Comparison of ENCODE assay signal across 15 mouse cellular contexts in the genomic region with DNA sequence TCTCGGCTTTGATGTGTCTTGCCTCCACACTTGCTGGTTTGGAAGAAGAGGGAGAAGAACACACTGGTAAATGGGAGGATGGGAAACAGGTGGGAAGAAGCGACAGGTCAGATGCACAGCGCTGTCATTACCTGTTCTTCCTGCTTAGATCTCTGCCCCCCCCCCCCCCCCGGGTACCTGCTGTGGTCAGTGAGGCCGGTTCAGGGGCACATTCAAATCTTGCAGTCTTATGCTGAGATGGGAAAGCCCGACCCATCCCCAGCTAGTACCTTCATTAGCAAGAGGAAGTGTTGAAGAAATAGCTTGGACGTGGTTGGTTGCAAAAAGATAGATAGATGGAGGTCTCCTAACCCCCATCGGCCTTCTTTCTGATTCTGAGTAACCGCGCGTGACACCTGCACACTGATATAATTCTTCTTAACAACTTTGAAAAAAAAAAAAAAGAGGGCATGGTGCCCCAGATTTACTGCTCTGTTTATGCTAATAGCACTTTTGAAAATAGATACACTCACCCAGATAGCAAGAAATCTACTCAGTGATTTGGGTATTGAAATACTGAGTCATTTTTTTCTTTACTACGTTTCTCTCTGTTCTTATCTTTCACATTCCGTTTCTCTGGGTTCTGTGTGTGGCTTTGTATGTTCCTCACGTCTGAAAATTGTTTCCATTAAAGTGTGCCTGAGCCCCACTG. TPM values are rescaled to one million over a fixed set of nuclear protein-coding genes. Genes with fewer than 3 reads are reported as not detected.
"Had no signal": no experiment of that assay in that cellular context is flagged by ENCODE, and none has a peak within 500 bp of the region (broad histone marks: within the 10 kb centered on the region; RNA-seq: fewer than 3 reads in every experiment).

No protein-coding gene starts in this region.

- H3K4me1 ChIP-seq: liver, embryonic 13.5 days; lung, embryonic 15.5 days; neural tube, embryonic 12.5 days had no signal

- H3K4me2 ChIP-seq: limb, embryonic 12.5 days; liver, embryonic 13.5 days; lung, embryonic 15.5 days; midbrain, embryonic 15.5 days; neural tube, embryonic 12.5 days had no signal

- DNase-seq: kidney, adult 2 months; kidney, postnatal 25 days; layer of hippocampus, adult 9-11 months; layer of hippocampus, postnatal 36 days; liver; liver, embryonic 13.5 days; liver, postnatal 0 days; lung, postnatal 36 days; retina, postnatal 1 day; right cerebral cortex, postnatal 4 days had no signal

- H3K36me3 ChIP-seq: limb, embryonic 12.5 days; liver, embryonic 13.5 days; lung, embryonic 15.5 days; midbrain, embryonic 15.5 days; neural tube, embryonic 12.5 days had no signal

- H3K9ac ChIP-seq: limb, embryonic 12.5 days; liver, embryonic 13.5 days; liver, postnatal 0 days; lung, embryonic 15.5 days; midbrain, embryonic 15.5 days; neural tube, embryonic 12.5 days had no signal

- H3K27me3 ChIP-seq: limb, embryonic 12.5 days; lung, embryonic 15.5 days; midbrain, embryonic 15.5 days; neural tube, embryonic 12.5 days had no signal

- H3K4me3 ChIP-seq: limb, embryonic 12.5 days; liver, embryonic 13.5 days; lung, embryonic 15.5 days; midbrain, embryonic 15.5 days; neural tube, embryonic 12.5 days had no signal

- H3K9me3 ChIP-seq: limb, embryonic 12.5 days; liver, embryonic 13.5 days; lung, embryonic 15.5 days; midbrain, embryonic 15.5 days; neural tube, embryonic 12.5 days had no signal

- H3K27ac ChIP-seq: limb, embryonic 12.5 days; liver, embryonic 13.5 days; lung, embryonic 15.5 days; midbrain, embryonic 15.5 days; neural tube, embryonic 12.5 days had no signal

- ATAC-seq: liver, postnatal 0 days; midbrain, embryonic 15.5 days had no signal

RNA-seq across cellular contexts. Expression of a gene that starts 31.0 kb away (rescaled TPM):
- total RNA-seq: megakaryocyte progenitor cell, adult 5-6 weeks had no signal
